Mouse (Mus musculus) C2C12 (cell line): ENCODE results near the gene Msh2. TPM values are rescaled to one million over a fixed set of nuclear protein-coding genes. Genes with fewer than 3 reads are reported as not detected.

Experiments used
- H3K27me3 ChIP-seq: one replicate; pipeline ENCODE4 v1.6.1; 2011; ENCODE audit not compliant: control insufficient read depth, insufficient read depth, insufficient read length
- H3K36me3 ChIP-seq: one replicate; pipeline ENCODE4 v1.6.1; 2011; ENCODE audit not compliant: control insufficient read depth, insufficient read depth
- H3K4me3 ChIP-seq: one replicate; pipeline ENCODE4 v1.5.1; 2011; ENCODE audit warnings: mild to moderate bottlenecking, control low read depth; ENCODE audit not compliant: poor library complexity, insufficient read depth, severe bottlenecking
- H3K79me2 ChIP-seq: one replicate; pipeline ENCODE4 v1.6.1; 2011; ENCODE audit not compliant: control insufficient read depth, insufficient read depth
- H3K79me3 ChIP-seq: one replicate; pipeline ENCODE4 v1.6.1; 2011; ENCODE audit warnings: low read depth, control low read depth
- H3ac ChIP-seq: one replicate; pipeline ENCODE3; 2011; ENCODE audit warnings: low read depth; ENCODE audit not compliant: control insufficient read depth, insufficient read length
- CEBPB ChIP-seq: IDR thresholded peaks from one replicate; pipeline ENCODE4 v1.6.1; 2011; ENCODE audit warnings: low read depth, mild to moderate bottlenecking, control low read depth, moderate library complexity
- CTCF ChIP-seq: IDR thresholded peaks from one replicate; pipeline ENCODE4 v1.5.1; 2011; ENCODE audit not compliant: control insufficient read depth, insufficient read depth, insufficient read length
- FOSL1 ChIP-seq: IDR thresholded peaks from one replicate; pipeline ENCODE4 v1.8.0; 2011; ENCODE audit warnings: mild to moderate bottlenecking, low read length; ENCODE audit not compliant: poor library complexity, insufficient read depth, severe bottlenecking
- MAX ChIP-seq: IDR thresholded peaks from one replicate; pipeline ENCODE4 v1.6.1; 2011; ENCODE audit warnings: mild to moderate bottlenecking, control low read depth
- MYOD1 ChIP-seq: IDR thresholded peaks from one replicate; pipeline ENCODE4 v1.6.1; 2011; ENCODE audit warnings: low read depth; ENCODE audit not compliant: control insufficient read depth, insufficient read length
- MYOG ChIP-seq: IDR thresholded peaks from one replicate; pipeline ENCODE4 v1.6.1; 2011; ENCODE audit not compliant: control insufficient read depth, insufficient read length; ENCODE audit errors: extremely low read depth
- USF1 ChIP-seq: IDR thresholded peaks from one replicate; pipeline ENCODE4 v1.6.1; 2011; ENCODE audit warnings: low read depth, mild to moderate bottlenecking, control low read depth, moderate library complexity
- polyA plus RNA-seq: library from polyadenylated mRNA; unstranded; fragments of >200 nt; fragmentation: generic; extraction: Trizol; gene quantifications from one replicate; pipeline ENCODE4 v1.2.1, GENCODE M21; 2012; ENCODE audit warnings: missing spikeins

Msh2 gene
- polyA plus RNA-seq, 1 experiment, result 12.9 TPM

- no peak overlapping the region for H3K4me3 ChIP-seq
- no peaks in the 10 kb centered on the region for H3K27me3 ChIP-seq
- no peaks in the 10 kb centered on the region for H3K79me2 ChIP-seq
- no peaks in the 10 kb centered on the region for H3K36me3 ChIP-seq
- H3ac ChIP-seq, result no peak overlapping the region
- H3K79me3 ChIP-seq, result no peaks in the 10 kb centered on the region
- TF ChIP-seq MYOD1 (no peak), MAX (no peak), MYOG (no peak), USF1 (no peak), FOSL1 (no peak), CTCF (no peak)
Measured at GRCm38 (mm10) chr17:87731962-87732361, 59.8 kb downstream of the Msh2 start.

- Histone ChIP-seq H3ac (no peak overlapping the region), H3K27me3 (no peaks in the 10 kb centered on the region), H3K4me3 (no peak overlapping the region), H3K79me3 (no peaks in the 10 kb centered on the region), H3K79me2 (no peaks in the 10 kb centered on the region), H3K36me3 (no peaks in the 10 kb centered on the region)
- TF ChIP-seq MAX (no peak), CTCF (no peak), CEBPB (no peak), MYOG (no peak), USF1 (no peak), MYOD1 (no peak), FOSL1 (no peak)
Measured at GRCm38 (mm10) chr17:87734471-87734870, 62.3 kb downstream of the Msh2 start.

- no peaks in the 10 kb centered on the region for H3K79me3 ChIP-seq
- no peaks in the 10 kb centered on the region for H3K27me3 ChIP-seq
- H3K36me3 ChIP-seq, result no peaks in the 10 kb centered on the region
- no peaks in the 10 kb centered on the region for H3K79me2 ChIP-seq
- no peak for TF ChIP-seq CTCF
- TF ChIP-seq USF1, result no peak
- TF ChIP-seq FOSL1, result no peak
- TF ChIP-seq MYOD1, result no peak
- no peak for TF ChIP-seq MAX
- no peak for TF ChIP-seq CEBPB
- no peak for TF ChIP-seq MYOG
- no peak overlapping the region for H3ac ChIP-seq
- no peak overlapping the region for H3K4me3 ChIP-seq
Measured at GRCm38 (mm10) chr17:87737144-87737543, 65.0 kb downstream of the Msh2 start.

- Histone ChIP-seq H3K36me3 (no peaks in the 10 kb centered on the region), H3K27me3 (no peaks in the 10 kb centered on the region), H3K79me3 (no peaks in the 10 kb centered on the region), H3K79me2 (no peaks in the 10 kb centered on the region), H3ac (no peak overlapping the region), H3K4me3 (no peak overlapping the region)
- TF ChIP-seq FOSL1, result no peak
- TF ChIP-seq MYOG, result no peak
- no peak for TF ChIP-seq USF1
- TF ChIP-seq CEBPB, result no peak
- no peak for TF ChIP-seq MYOD1
- no peak for TF ChIP-seq CTCF
- no peak for TF ChIP-seq MAX
Measured at GRCm38 (mm10) chr17:87739835-87740234, 67.7 kb downstream of the Msh2 start.

GRCm38 (mm10) chr17:87744985-87745925, 73.1 kb downstream of the Msh2 start:
- H3K27me3 ChIP-seq, result no peaks in the 10 kb centered on the region
- H3K79me2 ChIP-seq, result no peaks in the 10 kb centered on the region
- H3K4me3 ChIP-seq, result no peak overlapping the region
- H3K79me3 ChIP-seq, result no peaks in the 10 kb centered on the region
- no peaks in the 10 kb centered on the region for H3K36me3 ChIP-seq
- peak overlapping the region; percentile 49 for H3ac ChIP-seq
- no peak for TF ChIP-seq USF1
- TF ChIP-seq CTCF, result no peak
- no peak for TF ChIP-seq CEBPB
- TF ChIP-seq MYOG, result no peak
- no peak for TF ChIP-seq FOSL1
- no peak for TF ChIP-seq MAX
- TF ChIP-seq MYOD1, result no peak
